Mouse (Mus musculus) frontal cortex, postnatal 36 days (tissue): ENCODE data around the gene Plod1.
"Not testable (repeated sequence)": the region's sequence is repeated elsewhere in the genome, so short reads cannot be mapped to it uniquely, and the experiment has no call there.

ENCODE experiments used
- DNase-seq, 2 experiments: peaks; one replicate each; pipeline ENCODE4 v3.0.0; 2022; ENCODE audit warnings: low spot score in 2 of 2

Gene Plod1

DNA sequence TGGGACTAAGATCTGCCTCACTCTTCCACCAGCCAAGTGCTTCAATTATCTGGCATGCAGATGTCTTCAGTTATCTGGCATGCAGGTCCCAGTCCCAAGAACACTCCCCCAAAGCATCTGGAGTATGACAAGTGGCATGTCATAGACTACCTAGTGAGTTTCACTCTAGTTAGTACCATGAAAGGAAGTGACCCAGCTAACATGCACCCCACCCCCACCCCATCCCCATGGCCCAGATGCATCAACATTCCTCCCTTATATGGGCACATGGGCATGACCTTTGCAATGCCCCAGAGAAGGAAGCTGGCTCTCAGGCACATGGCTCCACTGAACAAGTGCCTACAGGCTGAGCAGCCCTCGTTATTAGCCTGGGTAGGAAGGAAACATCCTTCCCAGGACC, 40.2 kb downstream of the Plod1 start:
- no peak for DNase-seq

DNA sequence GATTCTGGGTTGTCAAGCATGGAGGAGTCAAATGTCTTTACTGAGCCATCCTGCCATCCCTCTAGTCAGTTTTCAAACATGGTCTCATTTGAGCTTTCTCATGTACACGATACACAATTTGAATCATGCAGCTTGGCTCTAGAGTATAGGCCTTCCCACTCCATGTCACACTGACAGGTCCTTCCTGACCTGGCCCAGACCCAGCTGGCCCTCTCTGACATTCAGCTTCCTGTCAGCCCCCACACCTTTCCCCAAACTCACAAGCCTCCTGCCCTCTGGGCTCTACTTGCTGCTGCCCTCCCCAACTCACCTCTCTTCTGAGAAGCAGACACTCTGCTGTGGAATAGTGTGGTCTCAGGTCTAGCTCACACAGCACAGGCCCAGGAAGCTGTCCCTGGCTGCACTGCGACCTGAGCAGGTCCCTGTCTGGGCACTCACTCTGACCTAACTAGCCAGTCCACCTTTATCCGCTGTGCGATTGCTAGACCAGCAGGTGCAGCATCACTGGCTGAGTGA, 40.7 kb downstream of the Plod1 start:
- DNase-seq = no peak

- DNase-seq = no peak
These were observed 46.2 kb downstream of the Plod1 start for GRCm38 (mm10) chr4:147890341-147890740.

GRCm38 (mm10) chr4:147888237-147888636, 48.3 kb downstream of the Plod1 start:
- no peak for DNase-seq

DNA sequence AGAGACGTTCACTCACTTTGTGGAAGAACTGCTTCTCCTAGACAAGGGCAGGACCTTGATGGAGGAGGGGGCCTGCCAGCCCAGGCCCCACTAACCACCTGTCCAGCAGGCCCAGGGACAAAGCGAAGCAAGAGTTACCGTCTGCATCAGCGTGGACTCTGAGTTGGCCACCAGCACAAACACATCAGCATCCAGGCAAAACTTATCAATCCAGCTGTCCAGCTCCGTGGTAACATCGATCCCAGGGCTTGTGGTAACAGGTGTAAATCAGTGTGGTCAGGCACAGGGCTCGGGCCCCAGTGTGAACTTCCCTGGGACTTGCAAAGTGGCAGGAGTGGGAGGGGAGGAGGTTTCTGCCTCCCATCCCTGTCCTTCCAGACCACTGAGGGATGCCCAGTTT, 49.3 kb downstream of the Plod1 start:
- DNase-seq = no peak

GRCm38 (mm10) chr4:147886158-147886557, 50.4 kb downstream of the Plod1 start:
- no peak for DNase-seq

DNA sequence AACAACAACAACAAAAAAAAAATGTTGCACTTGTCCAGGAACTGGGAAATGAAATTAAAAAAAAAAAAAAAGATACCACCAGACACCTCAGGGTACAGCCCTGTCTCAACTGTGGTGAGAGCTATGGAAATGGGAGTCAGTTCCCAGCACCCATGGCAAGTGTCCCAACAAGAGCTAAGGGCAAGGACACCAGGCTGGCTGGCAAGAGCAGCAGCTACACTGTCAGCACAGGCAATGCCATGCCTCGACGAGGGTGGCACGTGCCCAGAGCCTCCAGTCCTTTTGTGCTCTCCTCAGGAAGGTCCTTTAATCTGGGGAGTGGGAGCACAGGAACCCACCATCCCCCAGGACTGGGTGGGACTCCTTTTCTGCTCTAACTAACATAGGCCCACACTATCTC, 52.4 kb downstream of the Plod1 start:
- DNase-seq = no peak

DNA sequence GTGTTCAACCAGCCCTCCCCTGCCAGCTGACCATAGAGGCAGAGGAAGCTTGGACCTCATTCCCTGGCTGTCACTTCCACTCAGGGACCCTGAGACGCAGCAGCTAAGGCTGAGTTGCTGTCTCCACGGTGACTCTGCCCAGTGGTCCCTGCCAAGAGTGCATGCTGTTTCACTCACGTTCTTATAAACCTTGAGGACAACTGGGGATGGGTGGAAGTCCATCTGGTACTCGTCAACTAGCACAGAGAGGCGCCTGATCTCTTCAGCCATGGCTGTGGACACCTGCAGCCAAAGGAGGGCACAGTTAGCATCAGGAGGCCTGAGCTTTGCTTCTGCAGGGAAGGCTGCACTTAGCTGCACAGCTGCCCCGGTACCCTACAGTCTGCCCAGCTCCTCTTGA, 53.5 kb downstream of the Plod1 start:
- DNase-seq = no peak

DNA sequence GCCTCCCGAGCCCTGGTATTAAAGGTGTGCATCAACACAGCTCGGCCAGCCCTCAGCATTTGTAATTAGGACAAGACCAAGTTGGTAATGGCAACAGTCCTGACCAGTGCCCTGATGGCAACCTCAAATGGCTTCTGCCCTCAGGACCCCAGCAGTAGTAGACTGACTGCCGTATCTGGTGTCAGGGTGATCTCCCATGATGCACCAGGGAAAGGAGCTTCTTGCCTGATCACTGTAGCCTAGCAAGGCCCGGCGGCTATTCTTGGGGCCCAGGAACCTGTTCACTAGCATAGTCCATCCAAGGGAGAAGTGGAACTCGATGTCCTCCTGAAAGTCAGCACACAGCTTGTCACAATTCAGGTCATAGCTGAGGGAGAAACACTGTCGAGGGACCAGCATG, 54.8 kb downstream of the Plod1 start:
- DNase-seq = no peak

DNA sequence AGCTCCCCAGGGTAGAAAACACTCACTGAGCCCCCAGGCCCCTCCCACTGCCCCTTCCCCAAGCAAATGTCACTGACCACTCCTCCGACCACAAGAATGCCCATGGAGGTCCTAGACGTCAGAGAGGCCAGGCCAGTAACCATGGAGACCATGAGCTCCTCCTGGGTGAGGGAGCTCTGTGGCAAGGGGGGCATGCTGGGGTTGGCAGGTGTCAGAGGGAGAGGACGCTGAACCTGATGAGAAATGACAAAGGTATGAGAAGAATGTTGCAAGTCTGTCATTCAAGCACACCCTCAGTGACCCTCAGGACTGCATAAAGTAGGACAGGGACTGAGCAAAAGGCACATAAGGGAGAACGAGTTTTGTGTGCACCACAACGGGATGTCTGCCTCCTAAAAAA, 56.7 kb downstream of the Plod1 start:
- DNase-seq = no peak

DNA sequence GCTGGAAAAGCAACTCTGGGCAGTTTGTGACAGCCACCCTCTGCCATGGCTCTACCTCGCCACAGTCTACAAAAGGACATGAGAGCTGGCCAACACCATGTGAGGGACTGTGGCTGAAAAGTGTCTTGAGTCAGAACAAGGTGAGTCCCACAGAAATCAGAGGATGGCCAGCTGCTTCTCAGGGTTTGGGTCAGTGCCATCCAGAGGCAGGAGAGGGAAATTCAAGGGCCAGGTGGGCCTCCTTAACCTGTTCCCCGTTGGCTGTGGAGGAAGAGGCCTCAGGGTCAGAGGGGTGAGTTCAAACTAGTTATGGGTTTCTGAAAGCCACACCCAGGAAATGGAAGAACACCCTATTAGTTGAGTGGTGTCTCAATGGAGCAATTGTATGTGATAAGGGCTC, 57.1 kb downstream of the Plod1 start:
- DNase-seq = no peak

GRCm38 (mm10) chr4:147878537-147878936, 58.0 kb downstream of the Plod1 start:
- no peak for DNase-seq

- DNase-seq = no peak
These were observed 60.6 kb downstream of the Plod1 start for GRCm38 (mm10) chr4:147875852-147876575.

GRCm38 (mm10) chr4:147869238-147869637, 67.3 kb downstream of the Plod1 start:
- DNase-seq = no peak

- DNase-seq = peak; percentile 94 to 98
These were observed 68.0 kb downstream of the Plod1 start, which contains the start of the genes Miip and Fv1 for GRCm38 (mm10) chr4:147868450-147869031. Gene Miip, minus strand, starts transcription at chr4:147868816. Gene Fv1, plus strand, starts transcription at chr4:147868979.

DNA sequence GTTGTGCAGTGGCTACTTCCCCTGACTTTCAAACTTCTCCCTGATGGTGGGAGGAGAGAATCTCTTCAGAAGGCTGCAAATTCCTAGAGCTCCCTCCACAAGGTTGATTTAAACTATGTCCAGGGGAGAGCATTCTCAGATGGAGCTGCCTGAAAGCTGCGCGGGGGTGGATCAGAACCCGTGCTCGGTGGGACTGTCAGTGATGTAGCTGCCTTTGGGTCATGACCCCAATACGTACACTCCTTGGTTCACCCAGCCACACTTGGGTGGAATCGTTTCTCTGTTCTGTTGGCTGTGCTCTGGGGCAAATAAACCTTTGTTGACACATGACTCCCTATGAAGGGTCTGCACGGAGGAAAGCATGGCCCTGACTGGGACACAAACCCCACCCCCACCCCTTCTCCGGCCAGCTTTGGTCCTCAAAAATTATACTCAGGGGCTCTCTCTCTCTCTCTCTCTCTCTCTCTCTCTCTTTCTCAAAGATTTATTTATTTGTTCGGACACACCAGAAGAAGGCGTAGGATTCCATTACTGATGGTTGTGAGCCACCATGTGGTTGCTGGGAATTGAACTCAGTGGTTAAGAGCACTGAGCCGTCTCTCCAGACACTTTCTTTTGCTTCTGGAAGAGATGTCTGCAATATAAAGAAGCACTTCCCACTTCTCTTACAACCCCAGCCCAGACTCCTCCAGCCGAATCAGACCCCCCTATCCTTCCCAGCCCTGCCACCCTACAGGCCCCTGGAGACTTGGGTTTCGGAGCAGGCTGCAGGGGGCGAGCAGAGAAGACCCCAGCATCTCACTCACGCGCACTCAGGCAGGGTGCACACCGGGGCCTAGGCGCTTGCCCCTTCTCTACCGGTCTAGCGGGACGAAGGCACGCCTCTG, 68.8 kb downstream of the Plod1 start:
- DNase-seq = no peak

DNA sequence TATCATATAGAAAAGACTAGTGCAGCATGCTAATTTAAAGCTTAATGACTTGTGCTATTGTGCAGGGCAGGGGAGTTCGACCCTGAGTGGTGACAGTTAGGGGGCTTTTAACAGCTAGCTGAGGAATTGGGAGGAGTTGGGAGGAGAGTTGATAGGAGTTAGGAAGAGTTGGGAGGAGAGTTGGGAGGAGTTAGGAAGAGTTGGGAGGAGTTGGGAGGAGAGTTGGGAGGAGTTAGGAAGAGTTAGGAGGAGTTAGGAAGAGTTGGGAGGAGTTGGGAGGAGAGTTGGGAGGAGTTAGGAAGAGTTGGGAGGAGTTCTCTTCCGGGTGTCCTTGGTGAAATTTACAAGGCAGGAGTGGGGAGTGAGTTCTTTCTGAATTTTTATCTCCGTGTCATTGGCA, 69.8 kb downstream of the Plod1 start:
- DNase-seq = not testable (repeated sequence)

GRCm38 (mm10) chr4:147866056-147866455, 70.5 kb downstream of the Plod1 start:
- no peak for DNase-seq

DNA sequence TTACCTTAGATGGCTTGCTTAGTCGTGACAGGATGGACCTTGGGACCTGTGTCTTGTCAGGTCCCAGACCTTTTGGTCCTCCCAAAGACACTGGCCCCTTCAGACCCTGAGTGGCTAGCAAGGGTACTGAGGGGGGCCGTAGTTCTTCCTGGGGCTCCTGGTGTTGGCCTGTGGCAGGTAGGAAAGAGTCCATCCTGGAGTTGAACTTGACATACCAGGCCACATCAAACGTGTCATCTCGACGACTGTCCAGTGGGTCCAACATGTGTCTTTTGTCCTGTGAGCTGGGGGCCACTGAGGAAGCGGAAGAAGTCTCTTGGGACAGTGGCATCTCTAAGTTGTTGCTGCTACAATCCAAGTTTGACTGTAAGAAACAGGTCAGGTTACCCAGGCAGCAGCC, 70.9 kb downstream of the Plod1 start:
- no peak for DNase-seq

DNA sequence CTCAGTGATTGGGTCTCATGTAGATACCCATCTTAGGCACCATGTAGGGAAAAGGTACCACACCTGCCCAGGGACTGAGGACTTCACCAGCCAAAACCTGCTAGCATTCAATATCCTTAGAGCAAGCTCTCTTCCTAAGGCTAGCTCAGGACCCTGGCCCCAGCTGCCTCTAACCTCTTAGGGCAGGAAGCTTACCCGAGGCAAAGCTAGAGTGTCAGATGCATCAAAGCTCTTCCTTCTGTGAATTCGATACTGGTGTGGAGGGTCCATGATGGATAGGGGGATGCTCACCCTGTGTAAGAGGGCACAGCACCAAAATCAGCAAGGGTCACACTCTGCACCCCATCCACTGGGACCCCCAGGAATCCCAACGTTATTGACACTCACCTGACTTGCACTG, 74.5 kb downstream of the Plod1 start:
- DNase-seq = no peak
